Comparison of ENCODE assay signal across 31 mouse cellular contexts in the genomic region with DNA sequence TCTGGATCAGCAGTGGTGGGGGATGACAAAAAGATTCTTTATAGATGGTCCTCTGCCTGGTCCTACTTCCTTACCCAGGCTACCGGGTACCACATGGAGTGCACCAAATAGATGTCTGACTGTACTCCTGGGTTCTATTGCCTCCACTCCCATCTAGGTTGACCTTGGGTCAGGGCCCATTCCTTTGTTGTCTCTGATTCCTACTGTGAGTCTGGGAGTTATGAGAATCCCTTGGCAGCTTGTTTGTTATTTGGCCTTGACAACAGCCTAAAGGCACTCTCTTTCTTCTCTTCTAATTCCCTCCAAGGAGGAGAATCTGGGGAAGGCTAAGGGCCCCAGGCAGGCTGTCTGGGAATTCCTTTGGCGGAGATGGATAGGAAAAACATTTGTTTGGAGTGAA.
A peak's percentile ranks its signal among the peaks of the same experiment; 100 is the strongest.
DNase-seq lines count a peak whose midpoint lies in the region; ATAC-seq lines count a peak whose summit lies in the region.
"Had no signal": no experiment of that assay in that cellular context is flagged by ENCODE, and none has a peak within 500 bp of the region (broad histone marks: within the 10 kb centered on the region; RNA-seq: fewer than 3 reads in every experiment).

No protein-coding gene starts in this region.

- H3K9me3 ChIP-seq in neural tube, embryonic 11.5 days (ENCODE audit: control insufficient read depth, low read length) = no peaks in the 10 kb centered on the region
- H3K9me3 ChIP-seq: heart, embryonic 10.5 days; hindbrain, embryonic 13.5 days; limb, embryonic 10.5 days; limb, embryonic 15.5 days; neural tube, embryonic 12.5 days had no signal

- H3K4me1 ChIP-seq in neural tube, embryonic 11.5 days (ENCODE audit: control insufficient read depth, insufficient read depth, low read length) = peaks cover 4% of the 10 kb centered on the region; the same call in 1 of the 2 replicates
- H3K4me1 ChIP-seq: limb, embryonic 10.5 days; limb, embryonic 15.5 days had no signal

- H3K36me3 ChIP-seq in neural tube, embryonic 11.5 days (ENCODE audit: control insufficient read depth, insufficient read depth, low read length) = no peaks in the 10 kb centered on the region
- H3K36me3 ChIP-seq: heart, embryonic 10.5 days; hindbrain, embryonic 13.5 days; limb, embryonic 10.5 days; limb, embryonic 15.5 days; neural tube, embryonic 12.5 days had no signal

- peak; percentile 65 for DNase-seq in adrenal gland, adult 2 months
- no peak for DNase-seq in adrenal gland, adult 18-20 months (ENCODE audit: low spot score in 2 of 2)
- peak; percentile 36 for DNase-seq in neural tube, embryonic 11.5 days (ENCODE audit: low spot score)
- DNase-seq in neural tube, embryonic 10.5 days (ENCODE audit: extremely low spot score, low spot score) = no peak
- peak; percentile 39 for DNase-seq in R1 (ENCODE audit: low read depth, low spot score)
- peak; percentile 22 for DNase-seq in adrenal gland, postnatal 25 days
- no peak for DNase-seq in spleen, adult 12 weeks (ENCODE audit: low spot score)
- DNase-seq: cerebellum, adult 11-12 months; cerebellum, adult 9-11 months; gastrocnemius, postnatal 25 days; heart, adult 11 months; heart, postnatal 36 days; kidney, adult 9 months; kidney, postnatal 10 days; layer of hippocampus, adult 9-11 months; lung, adult 2 months; lung, postnatal 10 days; midbrain, embryonic 14.5 days; right cerebral cortex, postnatal 25 days; thymus, postnatal 4 days had no signal

- H3K27ac ChIP-seq in neural tube, embryonic 11.5 days (ENCODE audit: low read depth, low read length) = no peak overlapping the region
- H3K27ac ChIP-seq: heart, embryonic 10.5 days; hindbrain, embryonic 13.5 days; limb, embryonic 10.5 days; limb, embryonic 15.5 days; liver, embryonic 14.5 days; macrophage; neural tube, embryonic 12.5 days; stomach, postnatal 0 days had no signal

- no peak overlapping the region for H3K9ac ChIP-seq in neural tube, embryonic 11.5 days (ENCODE audit: low read length)
- H3K9ac ChIP-seq: hindbrain, embryonic 13.5 days; limb, embryonic 15.5 days; liver, embryonic 14.5 days; neural tube, embryonic 12.5 days had no signal

- no peaks in the 10 kb centered on the region for H3K27me3 ChIP-seq in neural tube, embryonic 11.5 days (ENCODE audit: control insufficient read depth, insufficient read depth, low read length)
- H3K27me3 ChIP-seq: hindbrain, embryonic 13.5 days; neural tube, embryonic 12.5 days had no signal

- H3K4me3 ChIP-seq in neural tube, embryonic 11.5 days (ENCODE audit: low read depth, low read length) = no peak overlapping the region
- H3K4me3 ChIP-seq: heart, embryonic 10.5 days; hindbrain, embryonic 13.5 days; limb, embryonic 10.5 days; limb, embryonic 15.5 days; neural tube, embryonic 12.5 days had no signal

- no peak for ATAC-seq in neural tube, embryonic 11.5 days (ENCODE audit: insufficient read depth, low FRiP score, low TSS enrichment)
- ATAC-seq: activated CD4-positive, CD25-positive, alpha-beta regulatory T cell, adult 4 months; forebrain, embryonic 14.5 days; intestine, embryonic 16.5 days had no signal

- no peak overlapping the region for H3K4me2 ChIP-seq in neural tube, embryonic 11.5 days (ENCODE audit: low read depth)
- H3K4me2 ChIP-seq: hindbrain, embryonic 13.5 days; limb, embryonic 15.5 days; neural tube, embryonic 12.5 days had no signal

- 52% methylated on average over 2 of the region's 2 CpGs for WGBS in neural tube, embryonic 11.5 days

Comparison
In these comparisons a context has a peak if more than half of its experiments do, and no peak if none do; other contexts are left out.
1. DNase-seq: peak in adrenal gland, adult 2 months (single experiment), neural tube, embryonic 11.5 days (single experiment), R1 (single experiment) and adrenal gland, postnatal 25 days (single experiment); none in adrenal gland, adult 18-20 months (0 of 2), neural tube, embryonic 10.5 days (single experiment) and spleen, adult 12 weeks (single experiment).